Mouse (Mus musculus): ENCODE measurements around the gene Nae1. TPM values are rescaled to one million over a fixed set of nuclear protein-coding genes. Genes with fewer than 3 reads are reported as not detected.
A peak's percentile ranks its signal among the peaks of the same experiment; 100 is the strongest.

Nae1 gene
- polyA plus RNA-seq, 1 experiment from 2014 or later: 64.1 TPM

DNA sequence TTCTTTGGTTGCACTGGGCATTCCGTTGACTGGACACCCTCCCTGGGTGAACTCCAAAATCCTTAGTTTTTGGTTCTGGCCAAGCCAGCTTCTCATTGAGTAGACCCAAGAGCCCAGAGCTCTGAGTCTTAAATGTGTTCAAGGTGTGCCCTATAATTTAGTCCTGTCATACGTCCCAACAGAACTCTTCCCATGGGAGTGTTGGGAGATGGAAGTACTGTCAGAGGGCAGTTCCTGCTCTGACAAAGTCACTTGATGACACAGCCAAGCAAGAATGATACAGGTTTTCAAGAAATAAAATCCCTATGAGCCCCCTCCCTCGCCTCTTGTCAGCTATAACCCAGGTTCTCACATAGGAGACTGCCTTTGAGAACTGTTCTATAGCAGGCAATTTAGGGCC lies 24.3 kb downstream of the Nae1 start:
- Histone ChIP-seq H3K4me3 (ENCODE audit: low read depth, low read length) (no peak overlapping the region), H3K9me3 (ENCODE audit: control insufficient read depth, low read length) (no peaks in the 10 kb centered on the region), H3K36me3 (ENCODE audit: control insufficient read depth, insufficient read depth, low read length) (peaks cover 6% of the 10 kb centered on the region; the same call in 1 of the 2 replicates), H3K27me3 (ENCODE audit: control insufficient read depth, insufficient read depth, low read length) (no peaks in the 10 kb centered on the region), H3K4me1 (replicated peaks; ENCODE audit: control insufficient read depth, insufficient read depth) (no peaks in the 10 kb centered on the region), H3K27ac (replicated peaks) (no peak overlapping the region), H3K9ac (ENCODE audit: low read length) (no peak overlapping the region), H3K4me2 (replicated peaks; ENCODE audit: low read depth) (peak overlapping the region; percentile 98)
- ATAC-seq (ENCODE audit: low FRiP score, low TSS enrichment): peak; percentile 27
- DNase-seq (ENCODE audit: low spot score): no peak
- WGBS: 87% methylated on average over 3 of the region's 3 CpGs
- TF ChIP-seq EP300 (optimal IDR thresholded peaks at IDR 0.05) (no peak), CTCF (IDR thresholded peaks at IDR 0.05; ENCODE audit: low read depth) (no peak)

DNA sequence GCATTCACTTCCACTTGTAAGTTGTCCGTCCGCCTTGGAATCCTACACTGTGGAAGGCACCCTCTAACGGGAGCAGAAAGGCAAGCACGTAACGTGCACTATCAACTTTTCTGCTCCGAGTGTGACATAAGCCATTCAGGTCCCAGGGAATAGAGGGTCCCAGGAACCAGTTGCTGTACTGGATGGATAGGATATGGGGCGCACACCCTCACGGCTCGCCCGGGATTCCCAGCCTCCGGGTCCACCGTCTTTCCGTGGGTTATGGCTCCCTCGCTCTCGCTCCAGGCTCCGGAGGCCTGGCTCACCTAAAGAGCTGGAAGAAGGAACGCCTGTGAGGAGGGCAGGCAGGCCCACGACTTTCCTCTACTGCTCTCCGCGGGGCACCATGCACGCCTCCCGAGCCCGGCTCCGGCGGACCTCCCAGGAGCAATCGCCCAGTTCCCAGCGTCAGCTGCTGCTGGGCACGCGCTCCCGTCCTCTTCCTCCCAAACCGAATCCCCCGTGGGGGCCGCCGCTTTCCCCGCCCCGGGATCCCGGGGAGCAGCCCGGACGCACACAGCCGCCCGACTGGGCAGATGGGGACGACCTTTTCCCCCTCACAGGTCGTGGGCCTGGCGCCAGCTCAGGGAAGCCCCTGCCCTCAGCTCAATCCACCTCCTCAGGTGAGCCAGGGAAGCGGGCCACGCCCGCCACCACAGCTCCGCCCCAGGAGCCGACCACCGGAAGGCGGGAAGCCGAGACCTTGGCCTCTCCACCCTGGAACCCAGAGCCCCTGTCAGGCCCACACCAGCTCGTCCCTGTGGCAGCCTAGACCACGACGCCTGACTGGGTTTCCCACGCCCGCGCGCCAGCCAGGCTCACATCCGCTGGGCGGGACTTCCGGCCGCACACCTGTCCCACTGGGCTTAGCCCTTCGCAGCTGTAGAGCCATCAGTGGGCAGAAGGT lies 25.1 kb downstream of the Nae1 start, which contains the start of gene Terb1:
Terb1 (minus strand) TSS at position 850 of the 946 bp plus-strand sequence.
- Histone ChIP-seq H3K27me3 (ENCODE audit: control insufficient read depth, insufficient read depth, low read length) (no peaks in the 10 kb centered on the region), H3K9ac (ENCODE audit: low read length) (peak within 1 kb of the TSS; percentile 72), H3K4me2 (replicated peaks; ENCODE audit: low read depth) (peak within 1 kb of the TSS; percentile 98), H3K9me3 (ENCODE audit: control insufficient read depth, low read length) (no peaks in the 10 kb centered on the region), H3K4me1 (replicated peaks; ENCODE audit: control insufficient read depth, insufficient read depth) (no peaks in the 10 kb centered on the region), H3K36me3 (ENCODE audit: control insufficient read depth, insufficient read depth, low read length) (peaks cover 6% of the 10 kb centered on the region; the same call in 1 of the 2 replicates), H3K4me3 (ENCODE audit: low read depth, low read length) (peak within 1 kb of the TSS; percentile 54), H3K27ac (replicated peaks) (peak within 1 kb of the TSS; percentile 13; the same call in 1 of the 2 replicates)
- peak; percentile 75 for DNase-seq (ENCODE audit: low spot score)
- TF ChIP-seq EP300 (optimal IDR thresholded peaks at IDR 0.05): no peak
- TF ChIP-seq CTCF (IDR thresholded peaks at IDR 0.05; ENCODE audit: low read depth): peak; percentile 38
- WGBS: 2% methylated on average over 63 of the region's 64 CpGs
- ATAC-seq (ENCODE audit: low FRiP score, low TSS enrichment): peak; percentile 86

DNA sequence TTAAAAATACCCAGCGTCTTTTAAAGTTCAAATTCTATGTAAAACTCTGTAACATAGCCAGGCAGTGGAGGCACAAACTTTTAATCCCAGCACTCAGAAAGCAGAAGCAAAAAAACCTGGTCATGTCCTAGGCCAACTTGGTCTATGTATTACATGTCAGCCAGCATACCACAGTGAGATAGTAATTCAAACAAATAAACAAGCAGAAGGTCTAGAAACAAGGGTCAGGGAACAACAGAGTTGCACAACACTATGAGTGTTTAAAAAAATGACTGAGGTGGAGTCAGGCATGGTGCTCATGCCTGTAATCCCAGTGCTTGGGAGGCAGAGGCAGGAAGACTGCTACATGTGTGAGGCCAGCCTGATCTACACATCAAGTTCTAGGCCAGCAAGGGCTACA lies 55.3 kb downstream of the Nae1 start:
- ATAC-seq (ENCODE audit: low FRiP score, low TSS enrichment): no peak
- Histone ChIP-seq H3K4me1 (replicated peaks; ENCODE audit: control insufficient read depth, insufficient read depth) (no peaks in the 10 kb centered on the region), H3K27ac (replicated peaks) (no peak overlapping the region), H3K9me3 (ENCODE audit: control insufficient read depth, low read length) (no peaks in the 10 kb centered on the region), H3K4me2 (replicated peaks; ENCODE audit: low read depth) (no peak overlapping the region), H3K36me3 (ENCODE audit: control insufficient read depth, insufficient read depth, low read length) (no peaks in the 10 kb centered on the region), H3K27me3 (ENCODE audit: control insufficient read depth, insufficient read depth, low read length) (no peaks in the 10 kb centered on the region), H3K4me3 (ENCODE audit: low read depth, low read length) (no peak overlapping the region), H3K9ac (ENCODE audit: low read length) (no peak overlapping the region)
- TF ChIP-seq EP300 (optimal IDR thresholded peaks at IDR 0.05) (no peak), CTCF (IDR thresholded peaks at IDR 0.05; ENCODE audit: low read depth) (no peak)
- no peak for DNase-seq (ENCODE audit: low spot score)
- WGBS: 59% methylated on average over 1 of the region's 1 CpGs

DNA sequence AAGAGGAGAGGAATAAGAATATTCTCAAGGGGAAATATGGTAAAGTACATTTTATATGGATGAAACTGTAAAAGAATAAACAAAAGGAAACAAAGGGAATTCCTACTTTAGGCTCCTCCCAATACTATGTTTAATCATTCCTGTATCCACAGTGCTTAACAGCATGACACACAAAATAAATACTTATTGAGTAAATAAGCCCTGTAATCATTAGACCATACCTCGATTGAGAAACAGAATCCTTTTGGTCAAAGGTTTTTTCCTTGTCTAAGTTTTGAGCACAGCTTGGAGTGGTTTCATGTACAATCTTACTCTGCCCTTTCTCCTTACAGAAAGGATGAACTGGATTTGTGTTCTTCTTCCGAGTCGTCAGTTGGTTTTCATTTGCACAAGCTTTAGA lies 62.0 kb downstream of the Nae1 start:
- Histone ChIP-seq H3K4me3 (ENCODE audit: low read depth, low read length) (no peak overlapping the region), H3K4me1 (replicated peaks; ENCODE audit: control insufficient read depth, insufficient read depth) (no peaks in the 10 kb centered on the region), H3K36me3 (ENCODE audit: control insufficient read depth, insufficient read depth, low read length) (no peaks in the 10 kb centered on the region), H3K9me3 (ENCODE audit: control insufficient read depth, low read length) (no peaks in the 10 kb centered on the region), H3K4me2 (replicated peaks; ENCODE audit: low read depth) (no peak overlapping the region), H3K9ac (ENCODE audit: low read length) (no peak overlapping the region), H3K27me3 (ENCODE audit: control insufficient read depth, insufficient read depth, low read length) (no peaks in the 10 kb centered on the region), H3K27ac (replicated peaks) (no peak overlapping the region)
- WGBS: 41% methylated on average over 3 of the region's 3 CpGs
- no peak for TF ChIP-seq CTCF (IDR thresholded peaks at IDR 0.05; ENCODE audit: low read depth)
- TF ChIP-seq EP300 (optimal IDR thresholded peaks at IDR 0.05): no peak
- DNase-seq (ENCODE audit: low spot score) (no peak), ATAC-seq (ENCODE audit: low FRiP score, low TSS enrichment) (peak; percentile 96)

DNA sequence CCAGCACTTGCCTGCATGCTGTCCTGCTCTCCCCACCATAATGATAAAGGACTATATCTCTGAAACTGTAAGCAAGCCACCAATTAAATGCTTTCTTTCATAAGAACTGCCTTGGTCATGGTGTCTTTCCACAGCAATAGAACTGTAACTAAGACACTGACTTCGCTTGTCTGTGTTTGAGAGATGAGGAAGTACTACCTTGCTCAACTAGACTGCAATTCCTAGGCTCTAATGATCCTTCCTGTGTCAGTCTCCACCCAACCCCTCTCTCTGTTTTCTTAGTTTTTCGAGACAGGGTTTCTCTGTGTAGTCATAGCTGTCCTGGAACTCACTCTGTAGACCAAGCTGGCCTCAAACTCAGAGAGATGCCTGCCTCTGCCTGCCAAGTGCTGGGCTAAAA lies 67.0 kb downstream of the Nae1 start:
- Histone ChIP-seq H3K4me2 (replicated peaks; ENCODE audit: low read depth) (no peak overlapping the region), H3K27me3 (ENCODE audit: control insufficient read depth, insufficient read depth, low read length) (no peaks in the 10 kb centered on the region), H3K36me3 (ENCODE audit: control insufficient read depth, insufficient read depth, low read length) (no peaks in the 10 kb centered on the region), H3K4me3 (ENCODE audit: low read depth, low read length) (no peak overlapping the region), H3K9ac (ENCODE audit: low read length) (no peak overlapping the region), H3K27ac (replicated peaks) (no peak overlapping the region), H3K4me1 (replicated peaks; ENCODE audit: control insufficient read depth, insufficient read depth) (no peaks in the 10 kb centered on the region), H3K9me3 (ENCODE audit: control insufficient read depth, low read length) (no peaks in the 10 kb centered on the region)
- ATAC-seq (ENCODE audit: low FRiP score, low TSS enrichment): no peak
- WGBS: 76% methylated on average over 2 of the region's 2 CpGs
- no peak for DNase-seq (ENCODE audit: low spot score)
- TF ChIP-seq CTCF (IDR thresholded peaks at IDR 0.05; ENCODE audit: low read depth) (no peak), EP300 (optimal IDR thresholded peaks at IDR 0.05) (no peak)

Other genes with a start within 250 kb of the Nae1 start
- gene Cmtm2a, start 241.5 kb downstream of the Nae1 start, polyA plus RNA-seq (2015; fragmentation: Nextera tagmentation; extraction: Ambion mirVana): not detected in 2 replicates
- gene Gm45711, start 224.6 kb downstream of the Nae1 start, polyA plus RNA-seq (2015; fragmentation: Nextera tagmentation; extraction: Ambion mirVana): not detected in 2 replicates
- not detected in 2 replicates for gene Cmtm1, start 224.5 kb downstream of the Nae1 start, polyA plus RNA-seq (2015; fragmentation: Nextera tagmentation; extraction: Ambion mirVana)
- not detected in 2 replicates for gene Gm11020, start 213.1 kb downstream of the Nae1 start, polyA plus RNA-seq (2015; fragmentation: Nextera tagmentation; extraction: Ambion mirVana)
- not detected in 2 replicates for gene Cmtm2b, start 212.4 kb downstream of the Nae1 start, polyA plus RNA-seq (2015; fragmentation: Nextera tagmentation; extraction: Ambion mirVana)
- 48.4 and 52.1 TPM in 2 replicates for gene Cmtm3, start 195.2 kb downstream of the Nae1 start, polyA plus RNA-seq (2015; fragmentation: Nextera tagmentation; extraction: Ambion mirVana)
- gene Cmtm4, start 138.8 kb downstream of the Nae1 start, polyA plus RNA-seq (2015; fragmentation: Nextera tagmentation; extraction: Ambion mirVana): 4.6 and 4.8 TPM in 2 replicates
- 31.9 and 33.0 TPM in 2 replicates for gene Dync1li2, start 91.6 kb downstream of the Nae1 start, polyA plus RNA-seq (2015; fragmentation: Nextera tagmentation; extraction: Ambion mirVana)
- 0.18 and 0.33 TPM in 2 replicates for gene Terb1, start 24.7 kb downstream of the Nae1 start, polyA plus RNA-seq (2015; fragmentation: Nextera tagmentation; extraction: Ambion mirVana)
- 1.2 and 1.3 TPM in 2 replicates for gene Car7, start 52 bp upstream of the Nae1 start, polyA plus RNA-seq (2015; fragmentation: Nextera tagmentation; extraction: Ambion mirVana)
- gene Pdp2, start 56.8 kb upstream of the Nae1 start, polyA plus RNA-seq (2015; fragmentation: Nextera tagmentation; extraction: Ambion mirVana): 5.5 and 6.2 TPM in 2 replicates
- 0.30 TPM in 2 replicates for gene Cdh16, start 89.8 kb upstream of the Nae1 start, polyA plus RNA-seq (2015; fragmentation: Nextera tagmentation; extraction: Ambion mirVana)
- 10.3 and 12.8 TPM in 2 replicates for gene Rrad, start 96.7 kb upstream of the Nae1 start, polyA plus RNA-seq (2015; fragmentation: Nextera tagmentation; extraction: Ambion mirVana)
- 71.2 and 76.1 TPM in 2 replicates for gene Ciao2b, start 107.3 kb upstream of the Nae1 start, polyA plus RNA-seq (2015; fragmentation: Nextera tagmentation; extraction: Ambion mirVana)
- 1.4 and 2.0 TPM in 2 replicates for gene Ces2a, start 199.4 kb upstream of the Nae1 start, polyA plus RNA-seq (2015; fragmentation: Nextera tagmentation; extraction: Ambion mirVana)